Mouse (Mus musculus): ENCODE results near the gene Gpatch1.

The Gpatch1 gene

GRCm38 (mm10) chr7:35317729-35318609 is at the start of gene Gpatch1:
Gene Gpatch1, minus strand, starts transcription at chr7:35318440.
- DNase-seq, result peak; percentile 95 to 98

- DNase-seq, result peak; percentile 57 to 74
Measured at GRCm38 (mm10) chr7:35365161-35365910, 47.1 kb upstream of the Gpatch1 start.

GRCm38 (mm10) chr7:35362868-35363267 is 44.6 kb upstream of the Gpatch1 start:
- peak in 1 of 2 experiments; percentile 64 for DNase-seq

GRCm38 (mm10) chr7:35362253-35362652 is 44.0 kb upstream of the Gpatch1 start:
- DNase-seq, result no peak

GRCm38 (mm10) chr7:35357621-35358020 is 39.4 kb upstream of the Gpatch1 start:
- no peak for DNase-seq

GRCm38 (mm10) chr7:35355303-35355872 is 37.1 kb upstream of the Gpatch1 start:
- peak; percentile 60 for DNase-seq

GRCm38 (mm10) chr7:35353306-35353705 is 35.1 kb upstream of the Gpatch1 start:
- no peak for DNase-seq

- no peak for DNase-seq
Measured at GRCm38 (mm10) chr7:35351155-35351554, 32.9 kb upstream of the Gpatch1 start.

- peak; percentile 37 to 64 for DNase-seq
Measured at GRCm38 (mm10) chr7:35349886-35350684, 31.8 kb upstream of the Gpatch1 start.

GRCm38 (mm10) chr7:35349022-35349421 is 30.8 kb upstream of the Gpatch1 start:
- DNase-seq, result no peak

GRCm38 (mm10) chr7:35347918-35348700 is 29.9 kb upstream of the Gpatch1 start:
- no peak for DNase-seq

- no peak for DNase-seq
Measured at GRCm38 (mm10) chr7:35344785-35345330, 26.6 kb upstream of the Gpatch1 start.

- no peak for DNase-seq
Measured at GRCm38 (mm10) chr7:35342498-35342897, 24.3 kb upstream of the Gpatch1 start.

- peak; percentile 44 to 70 for DNase-seq
Measured at GRCm38 (mm10) chr7:35341282-35341681, 23.0 kb upstream of the Gpatch1 start.

- no peak for DNase-seq
Measured at GRCm38 (mm10) chr7:35340196-35340595, 22.0 kb upstream of the Gpatch1 start.

- DNase-seq, result peak; percentile 51 to 79
Measured at GRCm38 (mm10) chr7:35334527-35335452, 16.6 kb upstream of the Gpatch1 start.

- peak; percentile 100 for DNase-seq
Measured at GRCm38 (mm10) chr7:35333692-35334526, 15.7 kb upstream of the Gpatch1 start, which contains the start of gene Rhpn2. Gene Rhpn2, plus strand, starts transcription at chr7:35334170.

GRCm38 (mm10) chr7:35333231-35333651 is 15.0 kb upstream of the Gpatch1 start:
- peak; percentile 66 to 80 for DNase-seq

- DNase-seq, result peak; percentile 60 to 84
Measured at GRCm38 (mm10) chr7:35331590-35331989, 13.3 kb upstream of the Gpatch1 start.

Data from kidney, postnatal 25 days (tissue).